Mouse (Mus musculus): ENCODE results near the gene Olfr543. TPM values are rescaled to one million over a fixed set of nuclear protein-coding genes. Genes with fewer than 3 reads are reported as not detected.

The Olfr543 gene
- polyA plus RNA-seq, 1 experiment from 2014 or later: 0.46 TPM

GRCm38 (mm10) chr7:102467566-102467965, 13.9 kb downstream of the Olfr543 start:
- Histone ChIP-seq H3K36me3 (peaks cover 62% of the 10 kb centered on the region), H3K4me2 (replicated peaks) (no peak overlapping the region), H3K4me1 (no peaks in the 10 kb centered on the region), H3K9ac (no peak overlapping the region), H3K27me3 (replicated peaks) (no peaks in the 10 kb centered on the region), H3K27ac (no peak overlapping the region), H3K9me3 (no peaks in the 10 kb centered on the region), H3K4me3 (no peak overlapping the region)
- 91% methylated on average over 8 of the region's 8 CpGs for WGBS
- no peak for ATAC-seq (ENCODE audit: low FRiP score, low read depth)

DNA sequence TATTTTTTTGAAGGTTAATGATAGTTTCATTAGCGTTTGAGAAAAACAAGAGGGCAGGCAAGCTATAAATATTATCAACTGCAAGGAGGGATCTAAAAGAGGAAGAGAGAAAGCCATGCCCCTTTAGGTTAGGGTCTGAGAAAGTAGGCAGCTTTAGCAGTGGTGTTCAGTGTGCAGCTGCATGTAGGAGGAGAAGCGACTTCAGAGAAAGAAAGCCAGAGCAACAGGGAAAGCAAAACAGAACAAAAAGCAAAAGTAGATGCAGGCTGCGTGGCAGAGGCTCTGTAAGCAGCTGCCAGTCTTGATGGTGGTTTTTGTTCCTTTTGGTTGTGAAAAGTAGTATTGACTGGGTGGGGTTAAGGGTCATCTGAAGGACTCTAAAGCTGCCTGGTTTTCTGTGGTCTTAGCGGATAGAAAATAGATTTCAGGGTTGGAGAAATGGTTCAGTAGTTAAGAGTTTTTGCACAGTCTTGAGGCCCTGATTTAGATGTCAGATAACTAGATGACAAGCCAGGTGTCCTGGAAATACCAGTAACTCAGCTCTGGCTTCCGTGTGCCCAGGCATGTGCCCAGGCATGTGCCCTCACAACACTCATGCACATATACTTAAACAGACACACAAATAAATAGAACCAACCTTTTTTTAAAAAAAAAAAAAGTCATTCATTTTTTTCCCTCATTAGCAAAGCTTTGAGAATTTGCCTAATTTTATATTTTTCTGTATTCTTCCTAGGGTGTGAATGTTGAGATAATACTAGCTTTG, 22.7 kb downstream of the Olfr543 start:
- Histone ChIP-seq H3K9me3 (no peaks in the 10 kb centered on the region), H3K4me1 (no peaks in the 10 kb centered on the region), H3K36me3 (peaks cover 79% of the 10 kb centered on the region), H3K4me2 (replicated peaks) (no peak overlapping the region), H3K9ac (no peak overlapping the region), H3K4me3 (no peak overlapping the region), H3K27me3 (replicated peaks) (no peaks in the 10 kb centered on the region), H3K27ac (no peak overlapping the region)
- 86% methylated on average over 5 of the region's 5 CpGs for WGBS
- no peak for ATAC-seq (ENCODE audit: low FRiP score, low read depth)

DNA sequence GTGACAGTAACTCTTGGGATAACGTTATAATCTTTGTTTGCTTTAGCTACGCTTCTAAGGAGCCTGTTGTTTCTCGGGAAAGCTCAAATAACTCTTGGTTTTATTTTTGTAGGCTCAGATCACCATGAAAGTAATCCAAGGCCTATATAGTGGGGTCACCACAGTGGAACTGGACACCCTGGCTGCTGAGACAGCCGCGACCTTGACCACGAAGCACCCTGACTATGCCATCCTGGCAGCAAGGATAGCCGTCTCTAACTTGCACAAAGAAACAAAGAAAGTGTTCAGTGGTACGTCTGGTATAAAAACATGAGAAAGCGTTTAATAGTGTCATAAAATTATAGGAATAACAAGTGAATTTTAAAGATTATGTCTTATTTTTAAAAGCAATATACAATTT, 35.0 kb downstream of the Olfr543 start:
- Histone ChIP-seq H3K9ac (no peak overlapping the region), H3K4me3 (no peak overlapping the region), H3K27me3 (replicated peaks) (no peaks in the 10 kb centered on the region), H3K27ac (no peak overlapping the region), H3K9me3 (no peaks in the 10 kb centered on the region), H3K36me3 (peaks cover 58% of the 10 kb centered on the region), H3K4me1 (peaks cover 12% of the 10 kb centered on the region; the same call in 1 of the 2 replicates), H3K4me2 (replicated peaks) (no peak overlapping the region)
- 93% methylated on average over 9 of the region's 9 CpGs for WGBS
- no peak for ATAC-seq (ENCODE audit: low FRiP score, low read depth)

DNA sequence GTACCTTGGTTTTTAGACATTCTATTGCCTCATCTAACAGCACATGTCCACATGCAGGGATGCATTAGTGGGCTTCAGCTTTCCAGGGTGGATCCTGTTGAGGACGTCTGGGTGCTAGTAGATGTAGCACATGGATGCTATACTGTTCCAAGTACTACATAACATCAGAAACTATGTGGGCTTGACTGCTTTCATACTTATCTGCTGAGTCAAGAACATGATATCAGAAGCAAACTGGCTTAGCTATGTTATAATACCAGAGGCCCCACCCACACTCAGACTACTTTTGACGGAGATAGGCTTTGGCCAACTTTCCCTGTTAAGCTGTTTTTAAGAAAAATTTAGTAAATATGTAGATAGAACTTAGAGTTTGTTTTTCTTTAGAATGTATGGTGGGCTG, 37.2 kb downstream of the Olfr543 start:
- no peak overlapping the region for H3K9ac ChIP-seq
- H3K4me3 ChIP-seq: no peak overlapping the region
- WGBS: 92% methylated on average over 2 of the region's 2 CpGs
- H3K9me3 ChIP-seq: no peaks in the 10 kb centered on the region
- peaks cover 12% of the 10 kb centered on the region; the same call in 1 of the 2 replicates for H3K4me1 ChIP-seq
- H3K36me3 ChIP-seq: peaks cover 39% of the 10 kb centered on the region
- H3K4me2 ChIP-seq (replicated peaks): no peak overlapping the region
- H3K27ac ChIP-seq: no peak overlapping the region
- H3K27me3 ChIP-seq (replicated peaks): no peaks in the 10 kb centered on the region
- ATAC-seq (ENCODE audit: low FRiP score, low read depth): no peak

GRCm38 (mm10) chr7:102442432-102442831, 39.0 kb downstream of the Olfr543 start:
- no peak for ATAC-seq (ENCODE audit: low FRiP score, low read depth)
- peak overlapping the region; percentile 81 for H3K9ac ChIP-seq
- no peak overlapping the region for H3K27ac ChIP-seq
- H3K4me2 ChIP-seq (replicated peaks): peak overlapping the region; percentile 78
- H3K9me3 ChIP-seq: no peaks in the 10 kb centered on the region
- H3K36me3 ChIP-seq: peaks cover 27% of the 10 kb centered on the region
- H3K27me3 ChIP-seq (replicated peaks): 0 out of 2 replicates have a peak, but pooled peaks cover 6% of the 10 kb centered on the region
- peaks cover 12% of the 10 kb centered on the region; the same call in 1 of the 2 replicates for H3K4me1 ChIP-seq
- WGBS: 3% methylated on average over 4 of the region's 4 CpGs
- peak overlapping the region; percentile 89 for H3K4me3 ChIP-seq

DNA sequence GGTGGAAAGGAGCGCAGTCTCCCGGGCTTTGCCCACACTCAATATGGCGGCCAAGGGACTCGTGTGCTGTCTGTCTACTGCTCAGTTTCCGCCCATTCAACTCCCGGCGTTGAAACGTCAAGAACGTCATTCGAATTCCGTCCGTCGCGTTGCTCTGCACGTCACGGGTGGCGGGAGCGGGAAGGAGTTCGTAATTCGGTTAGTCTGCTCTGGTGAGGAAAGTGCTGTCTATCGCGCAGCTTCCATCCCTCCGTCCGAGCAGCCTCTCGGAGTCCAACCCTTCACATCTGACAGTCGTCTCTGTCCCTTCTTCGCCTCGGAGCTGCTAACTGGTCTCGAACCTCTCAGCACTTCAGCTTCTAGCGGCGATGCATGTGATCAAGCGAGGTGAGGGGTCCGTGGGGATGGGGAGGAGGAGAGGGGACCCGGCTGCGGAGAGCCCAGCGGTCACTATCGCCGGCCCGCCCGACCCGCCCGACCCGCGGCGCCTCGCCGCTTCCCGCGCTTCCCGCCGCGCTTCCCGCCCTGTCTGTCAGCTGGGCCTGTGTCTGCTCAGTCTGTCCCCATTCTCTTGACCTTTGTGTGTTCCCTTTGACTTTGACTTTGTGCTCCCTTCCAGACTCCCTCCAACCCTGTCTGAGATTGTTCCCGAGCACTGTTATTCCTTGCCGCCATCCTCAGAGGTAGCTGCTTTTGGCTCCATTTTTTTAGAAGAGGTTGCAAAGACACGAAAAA, 39.7 kb downstream of the Olfr543 start, which contains the start of gene Rrm1:
Gene Rrm1, plus strand, starts transcription at position 39 of the 735 bp plus-strand sequence.
- Histone ChIP-seq H3K27ac (0 out of 2 replicates have a peak within 1 kb of the TSS, but pooled peaks have one; percentile 50), H3K9ac (peak within 1 kb of the TSS; percentile 81), H3K4me1 (peaks cover 12% of the 10 kb centered on the region; the same call in 1 of the 2 replicates), H3K36me3 (peaks cover 23% of the 10 kb centered on the region), H3K9me3 (no peaks in the 10 kb centered on the region), H3K4me2 (replicated peaks) (peak within 1 kb of the TSS; percentile 78), H3K4me3 (peak within 1 kb of the TSS; percentile 89), H3K27me3 (replicated peaks) (0 out of 2 replicates have a peak, but pooled peaks cover 6% of the 10 kb centered on the region)
- under 1% methylated on average over 54 of the region's 56 CpGs for WGBS
- ATAC-seq (ENCODE audit: low FRiP score, low read depth): peak; percentile 99

DNA sequence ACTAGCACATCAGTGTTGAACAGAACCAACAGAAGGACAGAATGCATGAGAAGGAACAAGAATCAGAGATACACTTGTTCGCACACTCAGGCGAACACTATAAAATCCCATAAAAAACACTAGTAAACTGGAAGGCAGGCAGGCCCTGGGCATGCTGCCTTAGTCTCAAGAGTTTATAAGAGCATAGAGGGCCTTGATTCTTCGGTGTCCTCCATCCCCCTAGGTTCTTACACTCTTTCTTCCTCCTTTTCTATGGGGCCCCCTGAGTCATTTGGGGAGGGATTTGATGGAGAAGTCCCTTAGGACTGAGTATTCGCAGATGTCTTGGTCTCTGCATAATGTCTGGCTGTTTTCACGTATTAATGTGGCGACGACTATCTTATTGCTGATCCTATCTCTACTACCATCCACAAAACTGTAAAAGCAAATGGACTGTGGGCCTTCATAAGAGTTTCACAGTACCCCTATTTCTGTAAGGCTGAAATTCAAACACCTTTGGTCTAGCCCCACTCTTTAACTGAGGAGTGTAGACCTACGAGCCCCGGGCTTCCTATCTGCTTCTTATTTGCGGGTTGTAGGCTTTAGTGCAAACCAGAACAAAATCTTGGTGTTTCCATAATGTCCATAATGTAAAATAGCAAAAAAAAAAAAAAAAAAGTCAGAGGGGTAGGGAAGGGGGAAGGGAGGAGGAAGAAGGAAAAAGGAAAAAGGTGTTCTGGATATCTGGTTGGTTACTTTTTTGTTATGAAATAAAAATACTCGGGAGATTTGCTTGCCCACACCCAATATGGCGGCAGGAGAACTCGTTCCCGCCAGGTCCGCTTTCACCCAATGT, 40.4 kb downstream of the Olfr543 start:
- peak; percentile 1; the same call in 1 of the 2 replicates for ATAC-seq (ENCODE audit: low FRiP score, low read depth)
- H3K4me1 ChIP-seq: peaks cover 12% of the 10 kb centered on the region; the same call in 1 of the 2 replicates
- H3K9ac ChIP-seq: no peak overlapping the region
- peak overlapping the region; percentile 89; the same call in 1 of the 2 replicates for H3K4me3 ChIP-seq
- H3K27ac ChIP-seq: no peak overlapping the region
- 54% methylated on average over 15 of the region's 15 CpGs for WGBS
- H3K4me2 ChIP-seq (replicated peaks): peak overlapping the region; percentile 78
- H3K27me3 ChIP-seq (replicated peaks): 0 out of 2 replicates have a peak, but pooled peaks cover 6% of the 10 kb centered on the region
- H3K36me3 ChIP-seq: peaks cover 15% of the 10 kb centered on the region
- H3K9me3 ChIP-seq: no peaks in the 10 kb centered on the region

DNA sequence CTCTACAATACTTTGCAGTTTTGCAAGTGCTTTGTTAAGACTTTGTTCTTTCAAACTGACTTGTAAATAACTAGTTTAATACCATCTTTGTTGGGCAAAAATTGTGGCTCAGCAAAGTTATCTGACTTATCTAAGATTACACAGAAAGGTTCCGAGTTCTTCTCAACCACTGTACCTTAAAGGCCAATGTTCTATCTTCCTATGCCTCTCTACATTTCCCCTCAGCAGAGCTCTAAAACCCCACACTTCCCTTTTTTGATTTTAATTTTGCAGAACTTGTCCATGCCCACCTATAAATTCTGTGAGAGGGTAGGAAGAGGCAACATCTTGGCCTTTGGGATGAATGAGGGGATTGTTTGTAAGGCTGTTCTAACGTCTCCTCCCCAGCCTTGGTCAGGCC, 47.1 kb downstream of the Olfr543 start:
- 79% methylated on average over 2 of the region's 2 CpGs for WGBS
- H3K9me3 ChIP-seq: no peaks in the 10 kb centered on the region
- 0 out of 2 replicates have a peak, but pooled peaks cover 6% of the 10 kb centered on the region for H3K27me3 ChIP-seq (replicated peaks)
- no peak for ATAC-seq (ENCODE audit: low FRiP score, low read depth)
- no peak overlapping the region for H3K27ac ChIP-seq
- no peaks in the 10 kb centered on the region for H3K4me1 ChIP-seq
- no peaks in the 10 kb centered on the region; the same call in 1 of the 2 replicates for H3K36me3 ChIP-seq
- H3K9ac ChIP-seq: no peak overlapping the region
- no peak overlapping the region for H3K4me3 ChIP-seq
- H3K4me2 ChIP-seq (replicated peaks): no peak overlapping the region

Other genes starting within 250 kb of the Olfr543 start
- gene Rhog, start 225.6 kb downstream of the Olfr543 start, polyA plus RNA-seq (2016; fragmentation: Nextera tagmentation; extraction: Ambion mirVana): 28.2 and 28.3 TPM in 2 replicates
- gene Stim1, start 213.9 kb downstream of the Olfr543 start, polyA plus RNA-seq (2016; fragmentation: Nextera tagmentation; extraction: Ambion mirVana): 10.5 and 13.6 TPM in 2 replicates
- gene Rrm1, start 40.0 kb downstream of the Olfr543 start, polyA plus RNA-seq (2016; fragmentation: Nextera tagmentation; extraction: Ambion mirVana): 113 and 115 TPM in 2 replicates
- 0.05 and 0.15 TPM in 2 replicates for gene Olfr544, start 6.6 kb upstream of the Olfr543 start, polyA plus RNA-seq (2016; fragmentation: Nextera tagmentation; extraction: Ambion mirVana)
- 0.10 and 0.13 TPM in 2 replicates for gene Olfr545, start 17.9 kb upstream of the Olfr543 start, polyA plus RNA-seq (2016; fragmentation: Nextera tagmentation; extraction: Ambion mirVana)
- not detected in 2 replicates for gene Olfr547, start 53.1 kb upstream of the Olfr543 start, polyA plus RNA-seq (2016; fragmentation: Nextera tagmentation; extraction: Ambion mirVana)
- not detected in 2 replicates for gene Olfr548-ps1, start 59.2 kb upstream of the Olfr543 start, polyA plus RNA-seq (2016; fragmentation: Nextera tagmentation; extraction: Ambion mirVana)
- gene Olfr549, start 68.2 kb upstream of the Olfr543 start, polyA plus RNA-seq (2016; fragmentation: Nextera tagmentation; extraction: Ambion mirVana): not detected in 2 replicates
- gene Trim21, start 83.8 kb upstream of the Olfr543 start, polyA plus RNA-seq (2016; fragmentation: Nextera tagmentation; extraction: Ambion mirVana): 0.20 TPM in 1 of 2 replicates, not detected in the other
- not detected in 2 replicates for gene Olfr550, start 89.8 kb upstream of the Olfr543 start, polyA plus RNA-seq (2016; fragmentation: Nextera tagmentation; extraction: Ambion mirVana)
- gene Olfr551, start 110.2 kb upstream of the Olfr543 start, polyA plus RNA-seq (2016; fragmentation: Nextera tagmentation; extraction: Ambion mirVana): not detected in 2 replicates
- gene Olfr552, start 116.1 kb upstream of the Olfr543 start, polyA plus RNA-seq (2016; fragmentation: Nextera tagmentation; extraction: Ambion mirVana): not detected in 2 replicates
- gene Olfr553, start 136.5 kb upstream of the Olfr543 start, polyA plus RNA-seq (2016; fragmentation: Nextera tagmentation; extraction: Ambion mirVana): not detected in 2 replicates
- not detected in 2 replicates for gene Olfr554, start 156.8 kb upstream of the Olfr543 start, polyA plus RNA-seq (2016; fragmentation: Nextera tagmentation; extraction: Ambion mirVana)
- gene Olfr555, start 177.1 kb upstream of the Olfr543 start, polyA plus RNA-seq (2016; fragmentation: Nextera tagmentation; extraction: Ambion mirVana): not detected in 2 replicates
- gene Olfr556, start 183.2 kb upstream of the Olfr543 start, polyA plus RNA-seq (2016; fragmentation: Nextera tagmentation; extraction: Ambion mirVana): not detected in 2 replicates
- gene Trim68, start 205.6 kb upstream of the Olfr543 start, polyA plus RNA-seq (2016; fragmentation: Nextera tagmentation; extraction: Ambion mirVana): 10.8 and 12.4 TPM in 2 replicates
- gene Olfr557, start 214.2 kb upstream of the Olfr543 start, polyA plus RNA-seq (2016; fragmentation: Nextera tagmentation; extraction: Ambion mirVana): not detected in 2 replicates
- gene Olfr558, start 220.5 kb upstream of the Olfr543 start, polyA plus RNA-seq (2016; fragmentation: Nextera tagmentation; extraction: Ambion mirVana): 1.3 and 1.8 TPM in 2 replicates
- gene Olfr33, start 237.4 kb upstream of the Olfr543 start, polyA plus RNA-seq (2016; fragmentation: Nextera tagmentation; extraction: Ambion mirVana): 0.08 TPM in 1 of 2 replicates, not detected in the other
- gene Olfr559, start 245.8 kb upstream of the Olfr543 start, polyA plus RNA-seq (2016; fragmentation: Nextera tagmentation; extraction: Ambion mirVana): 0.20 TPM in 1 of 2 replicates, not detected in the other

Data from neural tube, embryonic 12.5 days (tissue).